Mouse (Mus musculus) liver, embryonic 15.5 days (tissue): ENCODE data around the gene Stk31. TPM values are rescaled to one million over a fixed set of nuclear protein-coding genes. Genes with fewer than 3 reads are reported as not detected.

Experiments
- ATAC-seq: fragments of 200-750 bp; cut with Nextera tagmentation; 2 replicates; pipeline ENCODE4 v1.8.0; 2017; ENCODE audit warnings: moderate number of reproducible peaks, mild to moderate bottlenecking, moderate library complexity; ENCODE audit not compliant: insufficient read depth
- H3K27ac ChIP-seq: fragments of 300-500 bp; sonication (generic); replicated peaks from 2 replicates; pipeline ENCODE4 v1.5.1; 2015; ENCODE audit warnings: mild to moderate bottlenecking, inconsistent platforms
- H3K27me3 ChIP-seq: fragments of 300-500 bp; sonication (generic); 2 replicates; pipeline ENCODE4 v1.6.1; 2015; ENCODE audit warnings: mild to moderate bottlenecking, inconsistent platforms
- H3K36me3 ChIP-seq: fragments of 300-500 bp; sonication (generic); replicated peaks from 2 replicates; pipeline ENCODE4 v1.6.1; 2015; ENCODE audit warnings: moderate library complexity, mild to moderate bottlenecking, inconsistent platforms
- H3K4me1 ChIP-seq: fragments of 300-500 bp; sonication (generic); replicated peaks from 2 replicates; pipeline ENCODE4 v1.6.1; 2015; ENCODE audit warnings: inconsistent platforms
- H3K4me2 ChIP-seq: fragments of 300-500 bp; sonication (generic); 2 replicates; pipeline ENCODE4 v1.6.1; 2015; ENCODE audit warnings: moderate library complexity, mild to moderate bottlenecking, inconsistent platforms
- H3K4me3 ChIP-seq: fragments of 300-500 bp; sonication (generic); replicated peaks from 2 replicates; pipeline ENCODE4 v1.5.1; 2015; ENCODE audit warnings: mild to moderate bottlenecking, inconsistent platforms
- H3K9ac ChIP-seq: fragments of 300-500 bp; sonication (generic); 2 replicates; pipeline ENCODE4 v1.6.1; 2015; ENCODE audit warnings: moderate library complexity, mild to moderate bottlenecking, inconsistent platforms
- H3K9me3 ChIP-seq: fragments of 300-500 bp; sonication (generic); replicated peaks from 2 replicates; pipeline ENCODE4 v1.6.1; 2016; ENCODE audit warnings: inconsistent platforms
- WGBS: fragments of 180-500 bp; shearing (Covaris S2); methylation state at CpG from one replicate; pipeline ENCODE4 v1.1.7; 2015; ENCODE audit warnings: mixed read lengths; ENCODE audit not compliant: insufficient replicate concordance; 5-methylcytosine and 5-hydroxymethylcytosine counted together
- polyA plus RNA-seq: library from polyadenylated mRNA; unstranded; fragments of >200 nt; fragmentation: Nextera tagmentation; extraction: Ambion mirVana; gene quantifications from 2 replicates; pipeline ENCODE4 v1.2.1, GENCODE M21; 2015

The Stk31 gene
- polyA plus RNA-seq, result 0.06 TPM in 1 of 2 replicates, not detected in the other

DNA sequence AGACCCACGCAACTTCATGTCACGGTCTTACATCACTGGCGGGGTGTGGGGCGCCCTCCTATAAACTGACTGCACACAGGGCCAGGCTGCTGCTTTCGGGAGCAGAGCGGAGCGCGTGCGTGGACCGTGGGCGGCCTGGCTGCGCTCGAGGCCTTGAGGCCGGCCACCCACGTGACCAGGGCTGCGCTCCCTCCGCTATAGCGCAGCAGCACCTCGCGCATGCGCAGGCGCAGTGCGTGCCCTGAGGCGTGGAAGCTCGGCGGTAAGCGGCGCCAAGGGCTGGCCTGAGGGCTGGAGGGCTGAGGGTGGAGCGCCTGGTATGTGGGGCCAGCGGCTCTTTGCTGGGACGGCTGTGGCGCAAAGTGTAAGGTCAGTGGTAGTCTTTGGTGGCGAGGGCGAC is at the start of gene Stk31:
Gene Stk31, plus strand, starts transcription at position 289 of the 400 bp plus-strand sequence.
- no peaks in the 10 kb centered on the region for H3K9me3 ChIP-seq
- no peaks in the 10 kb centered on the region for H3K27me3 ChIP-seq
- no peaks in the 10 kb centered on the region for H3K4me1 ChIP-seq
- no peak within 1 kb of the TSS for H3K4me3 ChIP-seq
- WGBS, result 82% methylated on average over 34 of the region's 34 CpGs
- no peak within 1 kb of the TSS for H3K9ac ChIP-seq
- no peaks in the 10 kb centered on the region for H3K36me3 ChIP-seq
- no peak for ATAC-seq
- H3K4me2 ChIP-seq, result no peak within 1 kb of the TSS
- H3K27ac ChIP-seq, result no peak within 1 kb of the TSS

DNA sequence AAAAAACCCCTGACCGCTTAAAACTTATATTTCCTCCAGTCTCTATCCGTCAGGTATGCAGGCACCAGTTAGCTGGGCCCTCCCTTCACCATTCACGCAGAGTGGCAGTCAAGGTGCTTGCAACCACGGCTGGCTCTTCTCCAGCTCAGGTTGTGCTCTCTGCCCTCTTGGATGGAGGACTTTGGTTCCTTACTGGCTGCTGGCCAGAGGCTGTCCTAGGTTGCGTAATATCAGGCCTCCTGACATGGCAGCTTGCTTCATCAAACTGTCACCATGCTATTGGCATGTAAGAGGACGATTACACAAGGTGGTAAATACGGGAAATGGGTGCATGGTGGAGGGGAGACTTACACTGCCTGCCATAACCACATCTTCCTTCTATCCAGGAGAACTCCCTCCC is 45.6 kb upstream of the Stk31 start:
- H3K9me3 ChIP-seq, result no peaks in the 10 kb centered on the region
- no peaks in the 10 kb centered on the region for H3K36me3 ChIP-seq
- no peak overlapping the region for H3K4me3 ChIP-seq
- 60% methylated on average over 7 of the region's 7 CpGs for WGBS
- no peak overlapping the region for H3K9ac ChIP-seq
- no peaks in the 10 kb centered on the region for H3K27me3 ChIP-seq
- peak; percentile 51; the same call in 1 of the 2 replicates for ATAC-seq
- no peak overlapping the region for H3K4me2 ChIP-seq
- peaks cover 8% of the 10 kb centered on the region; the same call in 1 of the 2 replicates for H3K4me1 ChIP-seq
- no peak overlapping the region for H3K27ac ChIP-seq

DNA sequence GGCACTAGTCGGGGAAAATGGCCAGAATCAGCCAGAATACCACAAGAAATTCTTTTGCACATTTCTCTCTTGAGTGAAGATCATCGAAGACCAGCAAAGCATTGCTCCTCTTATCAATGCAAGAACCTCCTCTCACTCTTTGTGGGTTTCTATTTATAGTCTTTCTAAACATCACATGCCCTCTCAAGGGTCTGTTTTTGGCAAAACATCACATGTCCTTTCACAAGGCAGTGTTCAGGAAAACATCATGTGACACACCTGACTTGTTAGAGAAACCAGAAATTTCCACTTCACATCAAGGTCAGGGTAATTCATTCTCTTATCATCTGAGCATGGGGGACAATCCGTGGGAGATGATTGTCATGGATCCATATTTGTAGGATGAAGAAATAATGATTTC is 40.8 kb upstream of the Stk31 start:
- Histone ChIP-seq H3K4me1 (peaks cover 5% of the 10 kb centered on the region; the same call in 1 of the 2 replicates), H3K9ac (no peak overlapping the region), H3K27ac (no peak overlapping the region), H3K27me3 (no peaks in the 10 kb centered on the region), H3K4me3 (no peak overlapping the region), H3K36me3 (no peaks in the 10 kb centered on the region), H3K9me3 (no peaks in the 10 kb centered on the region), H3K4me2 (no peak overlapping the region)
- WGBS, result 44% methylated on average over 3 of the region's 3 CpGs
- ATAC-seq, result no peak

- no peak overlapping the region for H3K4me2 ChIP-seq
- no peak overlapping the region for H3K4me3 ChIP-seq
- no peaks in the 10 kb centered on the region for H3K9me3 ChIP-seq
- no peaks in the 10 kb centered on the region for H3K27me3 ChIP-seq
- no peaks in the 10 kb centered on the region for H3K4me1 ChIP-seq
- ATAC-seq, result no peak
- no peak overlapping the region for H3K27ac ChIP-seq
- H3K9ac ChIP-seq, result no peak overlapping the region
- WGBS, result 51% methylated on average over 4 of the region's 4 CpGs
- H3K36me3 ChIP-seq, result no peaks in the 10 kb centered on the region
Measured at GRCm38 (mm10) chr6:49355171-49355570, 40.2 kb upstream of the Stk31 start.

DNA sequence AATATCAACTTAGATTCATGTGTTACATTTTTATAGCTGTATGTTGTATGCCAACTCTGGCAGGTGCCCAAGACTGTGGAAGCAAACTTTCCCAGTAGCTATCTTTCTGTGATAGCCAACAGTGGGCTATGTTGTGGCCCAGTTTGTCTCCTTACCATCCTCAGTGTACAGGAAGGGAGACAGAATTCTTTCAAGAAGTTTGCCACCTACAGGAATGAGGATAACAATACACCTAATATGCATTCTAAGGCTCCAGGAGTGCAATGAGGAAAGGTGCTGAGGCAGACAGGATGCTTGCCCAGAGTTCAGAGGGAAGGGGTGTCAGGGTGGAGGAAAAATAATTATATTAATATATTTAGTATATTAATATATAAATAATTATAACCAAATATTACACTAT is 35.0 kb upstream of the Stk31 start:
- Histone ChIP-seq H3K4me2 (no peak overlapping the region), H3K9ac (no peak overlapping the region), H3K36me3 (no peaks in the 10 kb centered on the region), H3K4me3 (no peak overlapping the region), H3K4me1 (no peaks in the 10 kb centered on the region), H3K27me3 (no peaks in the 10 kb centered on the region), H3K9me3 (no peaks in the 10 kb centered on the region), H3K27ac (no peak overlapping the region)
- ATAC-seq, result no peak

- WGBS, result 5% methylated on average over 49 of the region's 49 CpGs
- Histone ChIP-seq H3K27me3 (no peaks in the 10 kb centered on the region), H3K27ac (peak within 1 kb of the TSS; percentile 87), H3K36me3 (no peaks in the 10 kb centered on the region), H3K9ac (peak within 1 kb of the TSS; percentile 74), H3K4me1 (peaks cover 24% of the 10 kb centered on the region), H3K4me3 (peak within 1 kb of the TSS; percentile 66), H3K9me3 (no peaks in the 10 kb centered on the region), H3K4me2 (peak within 1 kb of the TSS; percentile 97)
- peak; percentile 98 for ATAC-seq
Measured at GRCm38 (mm10) chr6:49367159-49368054, 28.0 kb upstream of the Stk31 start, which contains the start of gene Fam221a. Fam221a (plus strand) TSS chr6:49367739.

- Histone ChIP-seq H3K36me3 (no peaks in the 10 kb centered on the region), H3K4me2 (peak overlapping the region; percentile 97), H3K9ac (peak overlapping the region; percentile 49), H3K27me3 (no peaks in the 10 kb centered on the region), H3K4me1 (peaks cover 24% of the 10 kb centered on the region), H3K27ac (no peak overlapping the region), H3K4me3 (peak overlapping the region; percentile 66), H3K9me3 (no peaks in the 10 kb centered on the region)
- ATAC-seq, result no peak
- WGBS, result 53% methylated on average over 3 of the region's 3 CpGs
Measured at GRCm38 (mm10) chr6:49368212-49368611, 27.2 kb upstream of the Stk31 start.

DNA sequence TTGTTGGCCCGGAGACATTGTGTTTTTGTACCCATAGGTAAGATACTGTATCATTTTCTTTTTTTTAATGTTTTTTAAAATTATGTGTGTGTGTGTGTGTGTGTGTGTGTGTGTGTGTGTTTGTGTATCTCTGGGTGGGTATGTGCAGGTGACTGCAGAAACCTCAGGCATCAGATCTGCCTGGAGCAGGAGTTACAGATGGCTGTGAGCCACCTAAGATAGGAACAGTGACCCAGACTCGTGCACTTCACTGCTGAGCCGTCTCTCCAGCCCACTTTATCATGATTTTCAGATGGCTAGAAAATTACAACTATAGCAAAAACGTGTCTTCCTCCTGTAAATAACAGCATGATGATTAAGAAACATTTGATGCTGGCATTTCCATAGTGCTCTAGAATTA is 22.7 kb upstream of the Stk31 start:
- no peak overlapping the region for H3K27ac ChIP-seq
- peaks cover 15% of the 10 kb centered on the region for H3K4me1 ChIP-seq
- no peaks in the 10 kb centered on the region for H3K36me3 ChIP-seq
- H3K4me3 ChIP-seq, result no peak overlapping the region
- no peaks in the 10 kb centered on the region for H3K27me3 ChIP-seq
- H3K9me3 ChIP-seq, result no peaks in the 10 kb centered on the region
- ATAC-seq, result no peak
- no peak overlapping the region for H3K4me2 ChIP-seq
- no peak overlapping the region for H3K9ac ChIP-seq
- 28% methylated on average over 4 of the region's 4 CpGs for WGBS

DNA sequence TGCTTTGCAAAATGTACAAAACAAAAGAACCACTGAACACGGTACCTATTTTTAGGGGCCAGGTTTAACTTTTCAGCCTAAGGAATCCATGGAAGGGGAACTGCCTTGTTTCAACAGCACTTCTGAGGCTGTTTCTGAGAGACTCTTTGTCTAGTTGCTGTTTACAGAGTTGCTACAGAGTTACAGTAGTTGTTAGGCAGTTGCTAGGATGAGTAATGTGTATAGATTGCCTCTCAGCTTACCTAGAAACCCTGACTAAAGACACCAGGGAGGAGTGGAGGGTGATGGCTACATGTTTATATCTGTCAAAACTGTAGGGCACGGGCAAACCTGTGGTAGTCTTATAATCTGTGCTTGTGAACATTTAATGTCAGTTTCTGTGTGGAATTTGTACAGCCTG is 21.5 kb upstream of the Stk31 start:
- Histone ChIP-seq H3K9me3 (no peaks in the 10 kb centered on the region), H3K4me2 (no peak overlapping the region), H3K36me3 (no peaks in the 10 kb centered on the region), H3K27ac (no peak overlapping the region), H3K4me1 (peaks cover 11% of the 10 kb centered on the region), H3K9ac (no peak overlapping the region), H3K4me3 (no peak overlapping the region), H3K27me3 (no peaks in the 10 kb centered on the region)
- ATAC-seq, result no peak
- 62% methylated on average over 2 of the region's 2 CpGs for WGBS

DNA sequence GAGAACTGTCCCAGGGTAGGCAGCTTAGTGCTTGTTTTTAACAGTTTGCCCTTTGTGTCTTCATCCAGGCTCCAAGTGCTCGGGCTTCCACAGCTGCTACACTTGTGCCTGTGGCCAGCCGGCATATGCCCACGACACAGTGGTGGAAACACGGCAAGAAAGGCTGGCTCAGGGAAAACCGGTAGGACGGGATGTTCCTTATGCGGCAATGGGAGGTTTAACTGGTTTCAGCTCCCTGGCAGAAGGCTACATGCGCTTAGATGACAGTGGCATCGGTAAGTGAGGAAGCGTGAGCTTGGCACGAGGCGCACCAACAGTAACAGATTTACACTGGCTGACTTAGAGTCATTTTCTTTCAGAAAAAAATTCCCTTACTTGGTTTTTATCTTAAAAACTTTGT is 17.1 kb upstream of the Stk31 start:
- no peak overlapping the region for H3K4me2 ChIP-seq
- peaks cover 7% of the 10 kb centered on the region for H3K4me1 ChIP-seq
- H3K36me3 ChIP-seq, result no peaks in the 10 kb centered on the region
- H3K9me3 ChIP-seq, result no peaks in the 10 kb centered on the region
- no peaks in the 10 kb centered on the region for H3K27me3 ChIP-seq
- H3K27ac ChIP-seq, result no peak overlapping the region
- 68% methylated on average over 12 of the region's 12 CpGs for WGBS
- no peak for ATAC-seq
- H3K9ac ChIP-seq, result no peak overlapping the region
- H3K4me3 ChIP-seq, result no peak overlapping the region

- Histone ChIP-seq H3K4me2 (no peak overlapping the region), H3K9ac (no peak overlapping the region), H3K36me3 (no peaks in the 10 kb centered on the region), H3K27ac (no peak overlapping the region), H3K27me3 (no peaks in the 10 kb centered on the region), H3K4me3 (no peak overlapping the region), H3K4me1 (no peaks in the 10 kb centered on the region), H3K9me3 (no peaks in the 10 kb centered on the region)
- 51% methylated on average over 1 of the region's 1 CpGs for WGBS
- no peak for ATAC-seq
Measured at GRCm38 (mm10) chr6:49394276-49394675, 1.1 kb upstream of the Stk31 start.

DNA sequence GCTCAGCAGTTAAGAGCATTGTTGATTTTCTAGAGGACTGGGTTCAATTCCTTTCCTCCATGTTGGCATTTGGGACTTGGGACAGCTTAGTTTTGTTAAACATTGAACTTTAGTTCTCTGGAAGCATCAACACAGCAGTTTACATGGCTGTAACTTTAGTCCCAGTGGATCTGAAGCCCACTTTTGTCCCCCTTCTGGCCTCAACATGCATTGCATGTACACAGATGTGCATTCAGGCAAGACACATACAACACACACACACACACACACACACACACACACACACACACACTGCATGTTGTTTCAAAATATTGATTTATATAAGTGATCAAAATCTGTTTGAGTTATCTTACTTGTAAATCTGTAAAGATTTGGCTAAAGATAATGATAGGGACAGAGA is 2.1 kb downstream of the Stk31 start:
- Histone ChIP-seq H3K9me3 (no peaks in the 10 kb centered on the region), H3K27ac (no peak overlapping the region), H3K27me3 (no peaks in the 10 kb centered on the region), H3K4me3 (no peak overlapping the region), H3K4me1 (no peaks in the 10 kb centered on the region), H3K9ac (no peak overlapping the region), H3K36me3 (no peaks in the 10 kb centered on the region), H3K4me2 (no peak overlapping the region)
- no peak for ATAC-seq
